Mouse (Mus musculus) embryonic fibroblast, embryonic 13.5 days (primary cell): ENCODE results near the gene Hoxb8. TPM values are rescaled to one million over a fixed set of nuclear protein-coding genes. Genes with fewer than 3 reads are reported as not detected.
A peak's percentile ranks its signal among the peaks of the same experiment; 100 is the strongest.

Experiments used
- H3K27ac ChIP-seq: 2 replicates; pipeline ENCODE4 v1.5.1; 2012; ENCODE audit warnings: low read length, control low read depth, inconsistent platforms; ENCODE audit not compliant: insufficient read depth
- H3K4me1 ChIP-seq: 2 replicates; pipeline ENCODE4 v1.6.1; 2011; ENCODE audit warnings: low read length; ENCODE audit not compliant: control insufficient read depth, insufficient read depth
- H3K4me3 ChIP-seq: 2 replicates; pipeline ENCODE4 v1.5.1; 2011; ENCODE audit warnings: mild to moderate bottlenecking, control low read depth, low read length; ENCODE audit not compliant: insufficient read depth
- CTCF ChIP-seq: IDR thresholded peaks from 2 replicates; pipeline ENCODE4 v1.5.1; 2011; ENCODE audit warnings: mild to moderate bottlenecking, control low read depth, low read length, moderate library complexity, borderline replicate concordance; ENCODE audit not compliant: insufficient read depth
- POLR2A ChIP-seq: IDR thresholded peaks from 2 replicates; pipeline ENCODE4 v1.6.1; 2011; ENCODE audit warnings: low read depth, mild to moderate bottlenecking, control low read depth, low read length, moderate library complexity
- polyA plus RNA-seq: library from polyadenylated mRNA; stranded (reverse); fragments of >200 nt; gene quantifications from 2 replicates; pipeline ENCODE4 v1.2.4, GENCODE M21; 2011; ENCODE audit warnings: low read depth; ENCODE audit not compliant: missing spikeins, insufficient read length

Hoxb8 gene
- polyA plus RNA-seq, 1 experiment, result 11.7 TPM

- TF ChIP-seq CTCF, result no peak
- TF ChIP-seq POLR2A, result peak; percentile 41; the same call in 1 of the 2 replicates
- peak overlapping the region; percentile 44 for H3K4me3 ChIP-seq
- H3K4me1 ChIP-seq, result no peaks in the 10 kb centered on the region
- peak overlapping the region; percentile 35; the same call in 1 of the 2 replicates for H3K27ac ChIP-seq
Measured at GRCm38 (mm10) chr11:96298895-96299667, 17.4 kb downstream of the Hoxb8 start.

- Histone ChIP-seq H3K4me1 (no peaks in the 10 kb centered on the region), H3K4me3 (peak overlapping the region; percentile 44), H3K27ac (peak overlapping the region; percentile 50; the same call in 1 of the 2 replicates)
- TF ChIP-seq POLR2A (no peak), CTCF (no peak)
Measured at GRCm38 (mm10) chr11:96299781-96300180, 18.1 kb downstream of the Hoxb8 start.

DNA sequence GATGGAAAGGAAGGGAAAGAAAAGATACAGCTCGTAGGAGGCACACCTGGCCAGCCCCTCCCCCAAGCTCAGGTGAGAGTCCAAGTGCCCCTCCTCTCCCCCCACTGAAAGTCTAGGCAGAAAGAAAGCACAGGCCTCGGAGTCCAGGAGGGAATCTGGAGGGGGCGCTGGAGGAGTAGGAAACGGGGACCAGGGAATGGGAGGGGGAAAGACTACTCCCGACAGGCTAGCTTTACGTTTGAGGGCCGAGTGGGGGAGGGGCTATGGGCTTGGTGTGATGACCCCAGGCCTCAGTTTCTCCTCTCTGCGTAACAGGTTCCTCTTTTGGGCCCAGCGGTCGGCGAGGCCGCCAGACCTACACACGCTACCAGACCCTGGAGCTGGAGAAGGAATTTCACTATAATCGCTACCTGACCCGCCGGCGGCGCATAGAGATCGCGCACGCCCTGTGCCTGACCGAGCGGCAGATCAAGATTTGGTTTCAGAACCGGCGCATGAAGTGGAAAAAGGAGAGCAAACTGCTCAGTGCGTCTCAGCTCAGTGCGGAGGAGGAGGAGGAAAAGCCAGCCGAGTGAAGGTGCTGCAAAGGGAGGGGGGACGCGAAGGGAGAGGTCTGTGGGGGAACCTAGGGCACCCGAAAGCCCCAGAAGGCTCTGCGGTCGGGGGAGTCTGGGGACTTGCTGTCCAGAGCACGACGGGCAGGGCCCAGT, 18.8 kb downstream of the Hoxb8 start:
- peak overlapping the region; percentile 44 for H3K4me3 ChIP-seq
- H3K27ac ChIP-seq, result peak overlapping the region; percentile 50; the same call in 1 of the 2 replicates
- TF ChIP-seq POLR2A (no peak), CTCF (no peak)
- no peaks in the 10 kb centered on the region for H3K4me1 ChIP-seq

- peak overlapping the region; percentile 44; the same call in 1 of the 2 replicates for H3K4me3 ChIP-seq
- TF ChIP-seq POLR2A (no peak), CTCF (no peak)
Measured at GRCm38 (mm10) chr11:96301064-96301431, 19.3 kb downstream of the Hoxb8 start.

DNA sequence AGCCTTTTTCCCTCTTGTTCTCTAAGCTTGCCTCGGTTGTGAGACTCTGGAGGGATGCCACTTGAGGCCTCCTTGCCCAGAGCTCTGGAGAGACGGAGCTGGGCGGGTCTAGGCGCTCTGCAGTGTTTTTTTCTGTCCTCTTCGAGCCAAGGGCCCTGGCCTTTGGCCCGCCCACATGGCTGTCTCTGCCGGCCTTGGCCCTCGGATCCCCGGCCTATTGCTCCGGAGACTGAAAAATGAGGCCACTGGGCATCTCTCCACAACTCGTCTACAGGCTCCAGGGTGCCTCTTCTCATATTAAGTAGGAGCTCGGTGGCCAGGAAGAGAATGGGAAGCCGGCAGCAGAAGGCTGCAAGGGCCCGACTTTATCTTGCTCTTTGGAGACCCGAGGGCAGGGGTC, 20.1 kb downstream of the Hoxb8 start:
- TF ChIP-seq POLR2A (no peak), CTCF (no peak)
- Histone ChIP-seq H3K27ac (peak overlapping the region; percentile 46), H3K4me1 (no peaks in the 10 kb centered on the region), H3K4me3 (no peak overlapping the region)

More at GRCm38 (mm10) chr11:96301064-96301431, 19.3 kb downstream of the Hoxb8 start:
- H3K4me1 ChIP-seq, result no peaks in the 10 kb centered on the region
- H3K27ac ChIP-seq, result no peak overlapping the region

DNA sequence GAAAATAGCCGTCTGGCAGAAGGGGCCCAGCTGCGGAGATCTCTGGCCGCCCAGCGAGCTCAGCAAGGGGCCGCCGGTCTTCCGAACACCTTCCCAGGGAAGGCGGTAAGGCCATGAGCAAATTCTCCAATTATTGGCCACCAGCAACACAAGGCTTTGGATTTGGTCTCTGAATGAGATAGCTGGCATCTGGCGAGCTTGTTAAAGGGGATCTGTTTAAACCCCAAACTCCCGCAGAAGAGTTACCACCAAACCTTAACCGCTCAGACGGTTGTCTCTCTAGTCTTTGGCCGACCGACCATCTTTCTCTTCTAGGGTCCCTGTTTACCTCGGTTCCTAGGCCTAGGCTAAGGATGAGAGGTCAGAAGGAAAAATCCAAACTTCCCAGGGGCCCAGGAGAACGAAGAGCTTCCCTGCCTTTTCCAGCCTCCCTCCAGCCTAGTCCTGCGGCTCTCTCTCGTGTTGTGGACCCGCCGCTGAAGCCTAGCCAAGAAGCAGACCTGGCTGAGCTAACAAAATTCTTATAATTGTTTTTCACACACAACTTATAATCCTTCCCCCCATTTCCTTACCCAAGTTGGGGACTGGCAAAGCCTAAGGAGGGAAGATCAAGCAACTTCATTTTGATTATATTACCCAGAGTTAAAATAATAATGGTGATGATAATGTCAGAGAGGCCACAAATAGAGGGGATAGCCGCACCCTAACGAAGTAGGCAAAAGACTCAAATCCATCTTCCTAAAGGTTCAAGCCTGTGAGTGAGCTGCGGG, 20.9 kb downstream of the Hoxb8 start:
- Histone ChIP-seq H3K27ac (peak overlapping the region; percentile 46), H3K4me3 (no peak overlapping the region), H3K4me1 (no peaks in the 10 kb centered on the region)
- TF ChIP-seq CTCF, result no peak
- no peak for TF ChIP-seq POLR2A

DNA sequence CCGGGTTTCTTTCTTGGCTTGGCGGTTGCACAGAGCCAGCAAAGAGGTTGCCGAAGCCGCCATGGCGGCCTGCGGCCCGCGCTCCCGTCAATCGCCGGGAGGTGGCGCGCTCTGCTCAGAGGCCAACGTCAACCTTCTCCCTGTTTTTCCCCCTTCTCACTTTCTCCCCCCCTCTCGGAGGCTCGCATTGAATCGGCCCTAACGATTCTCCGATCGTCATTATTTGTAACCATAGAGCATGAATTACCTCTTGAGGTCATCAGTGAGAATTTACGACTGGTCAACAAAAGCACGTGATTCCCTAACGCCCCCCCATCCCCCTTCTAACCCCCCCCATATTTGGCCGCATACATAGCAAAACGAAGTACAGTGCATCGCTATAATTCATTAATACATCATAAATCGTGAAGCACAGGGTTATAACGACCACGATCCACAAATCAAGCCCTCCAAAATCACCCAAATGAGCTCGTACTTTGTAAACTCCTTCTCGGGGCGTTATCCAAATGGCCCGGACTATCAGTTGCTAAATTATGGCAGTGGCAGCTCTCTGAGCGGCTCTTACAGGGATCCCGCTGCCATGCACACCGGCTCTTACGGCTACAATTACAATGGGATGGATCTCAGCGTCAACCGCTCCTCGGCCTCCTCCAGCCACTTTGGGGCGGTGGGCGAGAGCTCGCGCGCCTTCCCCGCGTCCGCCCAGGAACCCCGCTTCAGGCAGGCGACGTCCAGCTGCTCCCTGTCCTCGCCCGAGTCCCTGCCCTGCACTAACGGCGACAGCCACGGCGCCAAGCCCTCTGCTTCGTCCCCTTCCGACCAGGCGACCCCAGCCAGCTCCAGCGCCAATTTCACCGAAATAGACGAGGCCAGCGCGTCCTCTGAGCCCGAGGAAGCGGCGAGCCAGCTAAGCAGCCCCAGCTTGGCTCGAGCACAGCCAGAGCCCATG, 21.7 kb downstream of the Hoxb8 start, which contains the start of gene Hoxb5:
Gene Hoxb5, plus strand, starts transcription at position 186 of the 949 bp plus-strand sequence.
- Histone ChIP-seq H3K27ac (peak within 1 kb of the TSS; percentile 46), H3K4me3 (peak within 1 kb of the TSS; percentile 31), H3K4me1 (no peaks in the 10 kb centered on the region)
- TF ChIP-seq POLR2A (no peak), CTCF (peak; percentile 80)

DNA sequence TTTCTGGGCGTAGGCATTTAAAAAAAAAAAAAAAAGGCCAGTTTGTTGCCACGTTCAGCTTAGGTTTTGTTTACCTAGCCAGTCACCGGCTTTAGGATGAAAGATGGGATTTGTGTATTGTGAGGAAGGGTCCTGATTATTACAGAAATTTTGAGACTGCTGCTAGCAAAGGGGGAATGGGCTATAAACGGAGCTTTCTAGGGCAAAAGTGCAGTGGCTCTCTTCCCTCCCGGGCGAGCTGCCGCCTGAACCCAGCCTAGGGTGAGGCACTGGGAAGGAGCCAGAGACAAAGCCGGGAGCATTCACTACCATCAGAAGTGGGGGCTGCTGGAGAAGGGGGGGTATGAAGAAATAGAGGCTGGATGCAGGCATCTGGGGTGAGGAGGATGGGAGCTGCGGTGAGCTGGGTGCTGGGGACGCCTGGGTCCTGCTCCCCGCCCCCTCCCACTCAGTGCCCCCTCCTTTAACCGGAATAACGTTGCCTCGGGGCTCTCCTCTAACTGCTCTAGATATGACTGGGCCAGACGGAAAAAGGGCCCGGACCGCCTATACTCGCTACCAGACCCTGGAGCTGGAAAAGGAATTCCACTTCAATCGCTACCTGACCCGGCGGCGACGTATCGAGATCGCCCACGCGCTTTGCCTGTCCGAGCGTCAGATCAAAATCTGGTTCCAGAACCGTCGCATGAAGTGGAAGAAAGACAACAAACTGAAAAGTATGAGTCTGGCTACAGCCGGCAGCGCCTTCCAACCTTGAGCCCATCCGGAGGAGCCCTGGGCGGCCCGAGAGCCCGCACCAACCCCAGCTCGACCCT, 22.9 kb downstream of the Hoxb8 start:
- TF ChIP-seq CTCF (no peak), POLR2A (no peak)
- peak overlapping the region; percentile 23; the same call in 1 of the 2 replicates for H3K27ac ChIP-seq
- peak overlapping the region; percentile 31 for H3K4me3 ChIP-seq
- H3K4me1 ChIP-seq, result no peaks in the 10 kb centered on the region
